Mouse (Mus musculus) lung, adult 2 months (tissue): ENCODE data around the gene Lhfpl2. TPM values are rescaled to one million over a fixed set of nuclear protein-coding genes. Genes with fewer than 3 reads are reported as not detected.

Experiments
- DNase-seq: peaks from one replicate; pipeline ENCODE4 v3.0.0; 2022
- H3K4me1 ChIP-seq: fragments of 200-500 bp; 2 replicates; pipeline ENCODE4 v1.6.1; 2011; ENCODE audit warnings: low read length; ENCODE audit not compliant: control insufficient read depth, insufficient read depth
- H3K4me3 ChIP-seq: fragments of 200-500 bp; replicated peaks from 2 replicates; pipeline ENCODE3; 2011; ENCODE audit warnings: low read depth, mild to moderate bottlenecking, control low read depth, low read length; ENCODE audit errors: extremely low read depth
- CTCF ChIP-seq: fragments of 200-500 bp; IDR thresholded peaks from 2 replicates; pipeline ENCODE4 v1.5.1; 2011; ENCODE audit warnings: mild to moderate bottlenecking, low read length, control low read depth; ENCODE audit not compliant: insufficient read depth
- POLR2A ChIP-seq: fragments of 200-500 bp; IDR thresholded peaks from 2 replicates; pipeline ENCODE4 v1.6.1; 2011; ENCODE audit warnings: low read depth, mild to moderate bottlenecking, control low read depth, low read length, borderline replicate concordance; ENCODE audit errors: extremely low read depth
- WGBS: fragments of 180-500 bp; shearing (Covaris S2); methylation state at CpG from one replicate; pipeline ENCODE4 v1.1.7; 2018; 5-methylcytosine and 5-hydroxymethylcytosine counted together
- polyA plus RNA-seq: library from polyadenylated mRNA; depleted of rRNA; stranded (reverse); fragments of >200 nt; gene quantifications from 2 replicates; pipeline ENCODE4 v1.2.3, GENCODE M21; 2012

Lhfpl2 gene
- polyA plus RNA-seq, 1 experiment: 9.9 TPM

DNA sequence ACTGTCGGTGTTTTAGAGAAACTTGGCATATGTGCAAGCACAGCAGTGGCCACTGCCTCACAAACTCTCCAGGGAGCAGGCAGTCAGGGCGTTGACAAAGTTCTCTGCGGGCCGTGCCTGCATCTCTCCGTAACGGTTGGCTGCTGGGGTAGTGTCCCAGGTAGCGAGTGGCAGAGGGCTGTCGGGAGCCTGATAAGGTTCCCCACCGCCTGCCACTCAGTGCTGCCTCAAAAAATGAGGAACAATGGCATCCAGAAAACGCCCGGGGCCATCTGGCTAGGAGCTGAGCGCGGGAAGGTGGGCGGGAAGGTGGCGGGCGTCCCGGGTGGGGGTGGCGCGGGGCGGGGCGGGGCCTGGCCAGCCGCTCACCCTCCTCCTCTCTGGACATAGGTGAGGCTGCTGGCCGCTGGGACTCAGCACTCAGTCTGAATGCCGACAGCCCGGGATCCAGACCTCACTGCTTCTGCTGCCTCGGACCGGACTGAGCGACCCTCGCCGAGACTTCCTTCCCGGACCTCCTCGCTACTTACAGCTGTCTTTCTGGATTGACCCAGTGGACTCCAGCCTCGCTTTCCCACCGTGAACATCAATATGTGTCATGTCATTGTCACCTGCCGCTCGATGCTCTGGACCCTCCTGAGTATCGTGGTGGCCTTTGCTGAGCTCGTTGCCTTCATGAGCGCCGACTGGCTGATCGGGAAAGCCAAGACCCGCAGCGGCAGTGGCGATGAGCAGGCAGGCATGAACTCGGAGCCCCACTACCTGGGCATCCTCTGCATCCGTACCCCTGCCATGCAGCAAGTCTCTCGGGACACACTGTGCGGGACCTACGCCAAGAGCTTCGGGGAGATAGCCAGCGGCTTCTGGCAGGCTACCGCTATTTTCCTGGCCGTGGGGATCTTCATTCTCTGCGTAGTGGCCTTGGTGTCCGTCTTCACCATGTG, 116.3 kb downstream of the Lhfpl2 start:
- H3K4me1 ChIP-seq: no peaks in the 10 kb centered on the region
- TF ChIP-seq CTCF (no peak), POLR2A (no peak)
- peak; percentile 25 for DNase-seq
- 9% methylated on average over 55 of the region's 55 CpGs for WGBS
- peak overlapping the region; percentile 22 for H3K4me3 ChIP-seq

GRCm38 (mm10) chr13:94174577-94175279, 117.1 kb downstream of the Lhfpl2 start:
- no peaks in the 10 kb centered on the region for H3K4me1 ChIP-seq
- whole genome bisulfite sequencing: 41% methylated on average over 16 of the region's 16 CpGs
- no peak for DNase-seq
- H3K4me3 ChIP-seq: no peak overlapping the region
- no peak for TF ChIP-seq CTCF
- TF ChIP-seq POLR2A: no peak

DNA sequence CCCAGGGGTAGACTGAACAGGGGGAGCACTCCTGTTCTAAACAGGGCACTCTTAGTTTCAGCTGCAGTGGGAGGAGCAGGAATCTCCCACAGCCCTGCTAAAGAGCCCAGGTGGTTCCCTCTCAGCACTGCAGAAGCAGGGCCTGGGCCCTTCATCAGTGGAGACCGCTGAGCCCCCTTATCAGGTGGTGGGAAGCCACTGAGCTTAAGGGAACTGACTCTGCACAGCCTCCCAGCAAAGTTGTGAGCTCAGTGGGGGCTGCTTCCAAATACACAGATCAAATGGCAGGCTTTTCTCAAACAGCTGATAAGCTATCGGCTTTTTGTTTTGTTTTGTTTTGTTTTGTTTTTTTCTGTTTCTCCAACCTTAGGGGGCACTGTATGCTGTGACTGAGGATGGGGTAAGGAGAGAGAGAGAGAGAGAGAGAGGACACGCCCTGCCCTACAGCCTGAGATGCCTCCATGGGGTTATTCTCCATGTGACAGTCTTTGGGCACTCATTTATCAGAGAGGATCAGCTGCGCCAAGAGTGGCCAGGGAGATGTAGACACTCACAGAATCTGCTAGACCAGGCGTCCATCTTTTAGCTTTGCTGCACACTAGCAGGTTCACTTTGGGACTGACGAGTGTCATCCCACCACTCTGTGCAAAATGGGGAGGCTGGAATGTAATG, 117.9 kb downstream of the Lhfpl2 start:
- DNase-seq: no peak
- Histone ChIP-seq H3K4me1 (no peaks in the 10 kb centered on the region), H3K4me3 (no peak overlapping the region)
- WGBS: 80% methylated on average over 6 of the region's 6 CpGs
- TF ChIP-seq POLR2A (no peak), CTCF (no peak)

- no peak overlapping the region for H3K4me3 ChIP-seq
- DNase-seq: no peak
- H3K4me1 ChIP-seq: no peaks in the 10 kb centered on the region; the same call in 1 of the 2 replicates
- WGBS: 65% methylated on average over 7 of the region's 7 CpGs
- TF ChIP-seq POLR2A (no peak), CTCF (0 out of 2 replicates have a peak, but pooled peaks have one; percentile 26)
Measured at GRCm38 (mm10) chr13:94177148-94177547, 119.6 kb downstream of the Lhfpl2 start.

- Histone ChIP-seq H3K4me1 (peaks cover 2% of the 10 kb centered on the region; the same call in 1 of the 2 replicates), H3K4me3 (no peak overlapping the region)
- no peak for TF ChIP-seq POLR2A
- TF ChIP-seq CTCF: no peak
- no peak for DNase-seq
- WGBS: 68% methylated on average over 11 of the region's 11 CpGs
Measured at GRCm38 (mm10) chr13:94178401-94179040, 120.9 kb downstream of the Lhfpl2 start.

- TF ChIP-seq POLR2A: no peak
- TF ChIP-seq CTCF: no peak
- no peak for DNase-seq
- H3K4me3 ChIP-seq: no peak overlapping the region
- WGBS: 66% methylated on average over 5 of the region's 5 CpGs
- peaks cover 2% of the 10 kb centered on the region; the same call in 1 of the 2 replicates for H3K4me1 ChIP-seq
Measured at GRCm38 (mm10) chr13:94180477-94181420, 123.2 kb downstream of the Lhfpl2 start.

DNA sequence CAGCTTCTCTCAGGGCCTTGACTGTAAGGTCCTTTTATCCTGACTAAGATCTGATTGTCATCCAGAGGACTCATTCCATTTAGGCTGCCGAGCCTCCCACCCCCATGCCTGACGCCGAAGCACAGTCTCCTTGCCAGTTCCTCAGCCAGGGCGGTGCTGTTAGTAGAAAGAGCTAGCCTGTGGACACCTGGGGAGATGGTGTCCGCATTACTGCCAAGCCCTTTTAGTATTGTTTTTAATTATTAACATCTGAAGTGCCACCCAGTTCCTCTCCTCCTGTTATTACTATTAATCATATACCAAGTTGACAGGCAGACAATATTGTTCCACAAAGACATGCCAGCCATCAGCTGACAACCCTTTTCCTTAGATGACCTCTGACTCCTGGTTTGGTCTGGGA, 124.4 kb downstream of the Lhfpl2 start:
- Histone ChIP-seq H3K4me3 (no peak overlapping the region), H3K4me1 (peaks cover 2% of the 10 kb centered on the region; the same call in 1 of the 2 replicates)
- TF ChIP-seq CTCF: no peak
- TF ChIP-seq POLR2A: no peak
- WGBS: 40% methylated on average over 5 of the region's 5 CpGs
- DNase-seq: no peak
